15 mouse cellular contexts compared by ENCODE assay signal in the genomic region with DNA sequence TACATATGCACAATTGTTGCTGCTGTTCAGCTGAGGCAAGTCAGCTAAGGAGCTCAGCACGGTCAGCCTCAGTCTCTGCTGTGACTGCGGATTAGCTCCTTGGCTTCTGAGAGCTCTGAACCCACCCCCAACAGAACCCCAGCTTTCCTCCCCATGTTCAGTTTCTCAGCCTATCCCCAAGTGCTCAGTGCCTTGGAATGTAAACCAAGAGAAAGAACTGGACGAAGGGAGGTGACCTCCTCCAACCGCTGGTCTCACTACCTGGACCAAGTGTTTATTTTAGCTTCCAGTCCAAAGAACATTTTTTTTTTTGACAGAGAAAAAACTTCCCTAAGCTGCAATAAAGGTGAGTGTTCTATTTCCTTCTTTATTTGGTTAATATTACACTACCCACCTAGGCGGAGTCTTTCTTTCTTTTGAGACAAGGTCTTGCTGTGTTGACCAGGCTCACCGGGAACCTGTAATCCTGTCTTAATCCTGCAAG.
DNase-seq lines count a peak whose midpoint lies in the region; ATAC-seq and TF ChIP-seq lines count a peak whose summit lies in the region.
"Had no signal": no experiment of that assay in that cellular context is flagged by ENCODE, and none has a peak within 500 bp of the region (broad histone marks: within the 10 kb centered on the region; RNA-seq: fewer than 3 reads in every experiment).

No protein-coding gene starts in this region.

- H3K4me2 ChIP-seq in kidney, postnatal 0 days (ENCODE audit: low read length) = no peak overlapping the region
- H3K4me2 ChIP-seq in lung, postnatal 0 days (replicated peaks; ENCODE audit: low read depth, low read length) = no peak overlapping the region
- H3K4me2 ChIP-seq in stomach, postnatal 0 days (replicated peaks; ENCODE audit: low read depth) = no peak overlapping the region
- H3K4me2 ChIP-seq: embryonic facial prominence, embryonic 15.5 days; forebrain, embryonic 13.5 days; limb, embryonic 15.5 days; neural tube, embryonic 13.5 days had no signal

- no peak overlapping the region for H3K9ac ChIP-seq in kidney, postnatal 0 days (ENCODE audit: low read depth, low read length)
- H3K9ac ChIP-seq in lung, postnatal 0 days (replicated peaks; ENCODE audit: low read depth) = peak overlapping the region; percentile 12; the same call in 1 of the 2 replicates
- H3K9ac ChIP-seq in stomach, postnatal 0 days (ENCODE audit: low read length) = no peak overlapping the region
- H3K9ac ChIP-seq: embryonic facial prominence, embryonic 15.5 days; forebrain, embryonic 13.5 days; limb, embryonic 15.5 days; neural tube, embryonic 13.5 days had no signal

- H3K9me3 ChIP-seq in kidney, postnatal 0 days (replicated peaks; ENCODE audit: low read length) = no peaks in the 10 kb centered on the region
- no peaks in the 10 kb centered on the region for H3K9me3 ChIP-seq in lung, postnatal 0 days (ENCODE audit: low read length)
- no peaks in the 10 kb centered on the region for H3K9me3 ChIP-seq in stomach, postnatal 0 days (ENCODE audit: control insufficient read depth, low read length)
- H3K9me3 ChIP-seq: embryonic facial prominence, embryonic 15.5 days; forebrain, embryonic 13.5 days; limb, embryonic 15.5 days; megakaryocyte, embryonic 14.5 days; neural tube, embryonic 13.5 days had no signal

- DNase-seq in kidney, adult 11 months = peak; percentile 52
- peak; percentile 39 for DNase-seq in kidney, postnatal 0 days (ENCODE audit: low spot score)
- peak; percentile 93 for DNase-seq in lung, postnatal 0 days (ENCODE audit: low spot score)
- peak; percentile 66 for DNase-seq in stomach, postnatal 0 days (ENCODE audit: low spot score)
- no peak for DNase-seq in left cerebral cortex, adult 18-20 months (ENCODE audit: low spot score in 2 of 2)
- DNase-seq in cerebellum, postnatal 25 days = no peak
- no peak for DNase-seq in layer of hippocampus, adult 8-10 months (ENCODE audit: low spot score in 2 of 2)
- DNase-seq: cerebellum, adult 18-20 months; gastrocnemius, adult 2 months had no signal

- H3K4me1 ChIP-seq in kidney, postnatal 0 days (replicated peaks; ENCODE audit: insufficient read depth, low read length) = no peaks in the 10 kb centered on the region
- peaks cover 14% of the 10 kb centered on the region for H3K4me1 ChIP-seq in lung, postnatal 0 days (ENCODE audit: insufficient read depth, low read depth, low read length)
- H3K4me1 ChIP-seq in stomach, postnatal 0 days (replicated peaks; ENCODE audit: control insufficient read depth, insufficient read depth) = no peaks in the 10 kb centered on the region
- H3K4me1 ChIP-seq: embryonic facial prominence, embryonic 15.5 days; neural tube, embryonic 13.5 days had no signal

- 0 out of 2 replicates have a peak, but pooled peaks have one; percentile 46 for ATAC-seq in kidney, postnatal 0 days (replicated peaks; ENCODE audit: low FRiP score, low read depth)
- peak; percentile 96 for ATAC-seq in lung, postnatal 0 days
- ATAC-seq in stomach, postnatal 0 days (ENCODE audit: low FRiP score, low TSS enrichment) = peak; percentile 93
- ATAC-seq: forebrain, embryonic 13.5 days had no signal

- H3K27me3 ChIP-seq in kidney, postnatal 0 days (ENCODE audit: insufficient read depth, low read length) = no peaks in the 10 kb centered on the region
- H3K27me3 ChIP-seq in lung, postnatal 0 days (replicated peaks; ENCODE audit: insufficient read depth, low read length) = no peaks in the 10 kb centered on the region
- no peaks in the 10 kb centered on the region for H3K27me3 ChIP-seq in stomach, postnatal 0 days (ENCODE audit: control insufficient read depth, insufficient read depth, low read length)
- H3K27me3 ChIP-seq: embryonic facial prominence, embryonic 15.5 days; forebrain, embryonic 13.5 days; limb, embryonic 15.5 days; neural tube, embryonic 13.5 days had no signal

- WGBS in kidney, postnatal 0 days = 40% methylated on average over 6 of the region's 6 CpGs
- WGBS in lung, postnatal 0 days = 37% methylated on average over 6 of the region's 6 CpGs
- 23% methylated on average over 6 of the region's 6 CpGs for WGBS in stomach, postnatal 0 days

- no peak for TF ChIP-seq CTCF in kidney, postnatal 0 days (IDR thresholded peaks at IDR 0.05; ENCODE audit: low read depth)
- TF ChIP-seq CTCF in lung, postnatal 0 days (IDR thresholded peaks at IDR 0.05) = no peak
- TF ChIP-seq CTCF in stomach, postnatal 0 days (IDR thresholded peaks at IDR 0.05; ENCODE audit: low read depth) = no peak

- no peaks in the 10 kb centered on the region for H3K36me3 ChIP-seq in kidney, postnatal 0 days (ENCODE audit: insufficient read depth, low read length)
- H3K36me3 ChIP-seq in lung, postnatal 0 days (ENCODE audit: insufficient read depth, low read length) = no peaks in the 10 kb centered on the region
- H3K36me3 ChIP-seq in stomach, postnatal 0 days (ENCODE audit: control insufficient read depth, insufficient read depth, low read length) = no peaks in the 10 kb centered on the region; the same call in 1 of the 2 replicates
- H3K36me3 ChIP-seq: embryonic facial prominence, embryonic 15.5 days; limb, embryonic 15.5 days; neural tube, embryonic 13.5 days had no signal

- TF ChIP-seq EP300 in lung, postnatal 0 days (IDR thresholded peaks at IDR 0.05) = peak; percentile 93
- no peak for TF ChIP-seq EP300 in stomach, postnatal 0 days (optimal IDR thresholded peaks at IDR 0.05)

- H3K4me3 ChIP-seq in kidney, postnatal 0 days (replicated peaks; ENCODE audit: low read depth, low read length) = no peak overlapping the region
- H3K4me3 ChIP-seq in lung, postnatal 0 days (ENCODE audit: low read depth, low read length) = no peak overlapping the region
- H3K4me3 ChIP-seq in stomach, postnatal 0 days (ENCODE audit: low read depth, low read length) = no peak overlapping the region
- H3K4me3 ChIP-seq: embryonic facial prominence, embryonic 15.5 days; forebrain, embryonic 13.5 days; gastrocnemius, adult 2 months; left cerebral cortex, adult 2 months; limb, embryonic 15.5 days; megakaryocyte, embryonic 14.5 days; neural tube, embryonic 13.5 days had no signal

- peak overlapping the region; percentile 82 for H3K27ac ChIP-seq in kidney, postnatal 0 days
- H3K27ac ChIP-seq in lung, postnatal 0 days (ENCODE audit: low read length) = peak overlapping the region; percentile 85
- peak overlapping the region; percentile 84 for H3K27ac ChIP-seq in stomach, postnatal 0 days (replicated peaks)
- H3K27ac ChIP-seq: embryonic facial prominence, embryonic 15.5 days; forebrain, embryonic 13.5 days; gastrocnemius, adult 2 months; left cerebral cortex, adult 2 months; limb, embryonic 15.5 days; neural tube, embryonic 13.5 days had no signal

Comparison
In these comparisons a context has a peak if more than half of its experiments do, and no peak if none do; other contexts are left out.
1. DNase-seq: peak in kidney, adult 11 months (single experiment), kidney, postnatal 0 days (single experiment), lung, postnatal 0 days (single experiment) and stomach, postnatal 0 days (single experiment); none in left cerebral cortex, adult 18-20 months (0 of 2), cerebellum, postnatal 25 days (0 of 2) and layer of hippocampus, adult 8-10 months (0 of 2).
2. ATAC-seq: peak in every context shown above with its lines; median percentile 96 in lung, postnatal 0 days; 93 in stomach, postnatal 0 days; 46 in kidney, postnatal 0 days.
3. Peak in every context shown above with its lines, with median percentiles within 50 percentile points of each other: H3K27ac ChIP-seq.